Mouse (Mus musculus) adrenal gland, postnatal 10 days (tissue): ENCODE measurements around the gene Csdc2. TPM values are rescaled to one million over a fixed set of nuclear protein-coding genes. Genes with fewer than 3 reads are reported as not detected.

Experiments
- DNase-seq: peaks from one replicate; pipeline ENCODE4 v3.0.0; 2021; ENCODE audit warnings: mixed read lengths
- total RNA-seq, 2 experiments: library from RNA; stranded (reverse); gene quantifications; 2 replicates each; pipeline ENCODE4 v1.2.3; 2021

Gene Csdc2
- total RNA-seq, 2 experiments from 2014 or later: 16.9 to 27.9 TPM

DNA sequence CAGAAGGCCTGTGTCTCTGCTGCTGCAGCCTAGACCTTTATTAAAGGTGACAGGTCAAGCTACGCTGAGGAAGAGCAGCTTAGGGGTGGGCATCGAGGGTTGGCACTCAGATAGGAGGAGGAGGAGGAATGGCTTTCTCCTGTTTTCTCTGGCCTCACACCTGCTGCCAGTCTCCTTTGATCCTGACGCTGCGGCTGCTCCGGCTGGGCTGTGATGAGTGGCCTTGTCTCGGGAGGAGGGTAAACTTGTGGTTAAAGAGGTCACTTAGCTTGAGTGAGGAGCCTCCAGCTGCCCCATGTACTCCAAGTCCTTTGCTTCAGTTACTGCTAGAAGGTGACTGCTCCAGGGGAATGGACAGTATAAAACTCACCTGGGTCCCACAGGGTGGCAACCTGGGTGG, 57.4 kb downstream of the Csdc2 start:
- DNase-seq: no peak

Other genes starting within 250 kb of the Csdc2 start
- gene Chadl, start 239.5 kb upstream of the Csdc2 start, total RNA-seq: 1 to 10 TPM; 3.6 to 5.1 TPM
- 10 to 100 TPM; 73.2 to 78.2 TPM for gene Zc3h7b, start 191.7 kb upstream of the Csdc2 start, total RNA-seq
- 10 to 100 TPM; 48.5 to 49.2 TPM for gene Rangap1, start 191.2 kb upstream of the Csdc2 start, total RNA-seq
- gene Tef, start 134.3 kb upstream of the Csdc2 start, total RNA-seq: 10 to 100 TPM; 68.4 to 74.1 TPM
- gene Tob2, start 78.0 kb upstream of the Csdc2 start, total RNA-seq: 100 to 1,000 TPM; 108 to 183 TPM
- 10 to 100 TPM; 58.8 to 62.9 TPM for gene Phf5a, start 64.8 kb upstream of the Csdc2 start, total RNA-seq
- 1,000 to 10,000 TPM; 2,299 to 2,557 TPM for gene Aco2, start 64.5 kb upstream of the Csdc2 start, total RNA-seq
- gene Polr3h, start 10.5 kb upstream of the Csdc2 start, total RNA-seq: 10 to 100 TPM; 15.5 to 19.1 TPM
- gene Pmm1, start 24.2 kb downstream of the Csdc2 start, total RNA-seq: 10 to 100 TPM; 81.4 to 94.8 TPM
- gene 1700029P11Rik, start 43.8 kb downstream of the Csdc2 start, total RNA-seq: not detected
- 100 to 1,000 TPM; 122 to 139 TPM for gene Xrcc6, start 51.1 kb downstream of the Csdc2 start, total RNA-seq
- 10 to 100 TPM; 51.9 to 60.3 TPM for gene Desi1, start 97.1 kb downstream of the Csdc2 start, total RNA-seq
- gene Snu13, start 110.8 kb downstream of the Csdc2 start, total RNA-seq: 10 to 100 TPM; 76.1 to 84.1 TPM
- gene 4930407I10Rik, start 122.4 kb downstream of the Csdc2 start, total RNA-seq: not detected
- gene Mei1, start 133.2 kb downstream of the Csdc2 start, total RNA-seq: 1 to 10 TPM in 1 of 2 experiments, under 1 TPM in 1; 0.93 to 2.0 TPM
- gene Ccdc134, start 191.2 kb downstream of the Csdc2 start, total RNA-seq: 1 to 10 TPM; 8.6 to 8.7 TPM
- gene Srebf2, start 210.4 kb downstream of the Csdc2 start, total RNA-seq: 10 to 100 TPM; 44.6 to 47.5 TPM